Mouse (Mus musculus) yolk sac, embryonic 10.5 days (tissue): Measurements from ENCODE around the gene Ptpn22.
"Not testable (repeated sequence)": the region's sequence is repeated elsewhere in the genome, so short reads cannot be mapped to it uniquely, and the experiment has no call there.

Source experiments
- DNase-seq: peaks from one replicate; pipeline ENCODE4 v3.0.0-alpha.2; 2017; ENCODE audit warnings: low spot score

Ptpn22 gene

GRCm38 (mm10) chr3:103858881-103859801, at the start of gene Ptpn22:
Gene Ptpn22, plus strand, starts transcription at chr3:103859795.
- no peak for DNase-seq

GRCm38 (mm10) chr3:103809799-103810150, 49.8 kb upstream of the Ptpn22 start:
- DNase-seq = no peak

DNA sequence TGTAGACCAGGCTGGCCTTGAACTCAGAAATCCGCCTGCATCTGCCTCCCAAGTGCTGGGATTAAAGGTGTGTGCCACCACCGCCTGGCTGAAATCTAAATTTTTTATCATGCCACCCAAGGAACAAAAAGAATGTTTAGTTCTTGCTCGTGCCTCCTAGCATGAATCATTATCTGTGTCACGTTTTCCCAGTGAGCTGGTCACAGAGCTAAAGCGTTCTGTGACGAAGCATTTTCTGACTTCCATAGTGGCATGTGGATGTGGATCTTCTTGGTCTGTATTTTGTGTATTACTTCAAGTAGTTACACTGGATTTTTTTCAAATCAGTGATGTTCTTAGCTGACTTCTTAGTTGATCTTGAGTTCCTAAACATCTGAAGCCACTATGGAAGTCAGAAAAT, 48.6 kb upstream of the Ptpn22 start:
- no peak for DNase-seq

- no peak for DNase-seq
Measured at GRCm38 (mm10) chr3:103827548-103827947, 32.0 kb upstream of the Ptpn22 start.

- no peak for DNase-seq
Measured at GRCm38 (mm10) chr3:103829036-103829435, 30.6 kb upstream of the Ptpn22 start.

DNA sequence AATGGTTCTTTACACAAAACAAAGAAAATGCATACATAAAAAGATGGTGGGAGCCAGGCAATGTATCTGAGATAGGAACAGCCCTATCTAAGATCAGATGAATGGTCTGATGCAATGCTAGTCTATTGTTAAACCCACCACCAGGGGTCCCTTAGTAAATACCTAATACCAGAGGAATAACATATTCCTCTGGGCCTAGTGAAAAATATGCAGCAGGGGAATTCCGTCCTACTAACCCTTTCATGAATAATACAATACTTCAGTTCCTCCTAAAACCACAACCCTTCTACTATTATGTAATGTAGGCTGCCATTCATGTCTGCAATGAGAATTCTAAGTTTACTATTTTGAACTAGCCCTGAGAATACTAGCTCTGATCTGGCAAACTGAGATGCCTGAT, 28.9 kb upstream of the Ptpn22 start:
- not testable (repeated sequence) for DNase-seq

GRCm38 (mm10) chr3:103831146-103831545, 28.4 kb upstream of the Ptpn22 start:
- no peak for DNase-seq

DNA sequence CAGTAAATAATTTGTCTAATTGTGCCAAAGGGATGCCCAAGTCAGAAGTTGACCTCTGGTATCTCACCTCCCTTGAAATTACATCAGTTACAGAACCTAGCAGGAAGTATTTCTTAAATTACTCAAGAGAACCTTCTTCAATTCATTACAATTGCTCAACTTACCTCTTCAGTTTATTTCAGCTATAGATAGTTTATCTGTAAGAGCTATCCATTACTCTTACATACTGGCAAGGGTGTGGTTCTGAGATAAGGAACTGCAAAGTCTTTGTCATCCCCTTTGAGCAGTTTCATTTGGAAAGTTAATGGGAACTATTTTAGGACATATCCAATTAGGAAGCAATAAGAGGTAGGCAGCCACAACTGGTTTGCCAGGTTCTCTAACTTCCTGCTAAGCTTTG, 27.2 kb upstream of the Ptpn22 start, which contains the start of gene Bcl2l15:
Bcl2l15 (plus strand) TSS at position 176 of the 400 bp plus-strand sequence.
- no peak for DNase-seq

DNA sequence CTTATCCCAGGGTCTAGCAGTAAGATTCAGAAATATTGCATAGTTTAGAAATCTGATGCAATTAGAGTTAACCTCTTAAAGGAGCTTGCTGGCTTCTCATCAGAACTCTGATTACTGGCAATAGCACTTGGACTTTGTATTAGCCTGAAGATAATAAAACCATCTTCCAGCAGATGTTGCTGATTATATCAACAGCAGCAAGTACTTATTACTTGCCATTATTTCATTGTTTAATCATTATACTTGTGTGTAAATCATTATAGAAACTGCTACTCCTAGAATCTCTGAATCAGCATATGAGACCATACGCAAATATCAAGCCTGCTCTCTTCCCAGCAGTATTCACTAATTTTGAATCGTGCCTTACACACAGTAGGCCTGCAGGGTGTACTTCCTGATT, 25.6 kb upstream of the Ptpn22 start:
- DNase-seq = no peak

DNA sequence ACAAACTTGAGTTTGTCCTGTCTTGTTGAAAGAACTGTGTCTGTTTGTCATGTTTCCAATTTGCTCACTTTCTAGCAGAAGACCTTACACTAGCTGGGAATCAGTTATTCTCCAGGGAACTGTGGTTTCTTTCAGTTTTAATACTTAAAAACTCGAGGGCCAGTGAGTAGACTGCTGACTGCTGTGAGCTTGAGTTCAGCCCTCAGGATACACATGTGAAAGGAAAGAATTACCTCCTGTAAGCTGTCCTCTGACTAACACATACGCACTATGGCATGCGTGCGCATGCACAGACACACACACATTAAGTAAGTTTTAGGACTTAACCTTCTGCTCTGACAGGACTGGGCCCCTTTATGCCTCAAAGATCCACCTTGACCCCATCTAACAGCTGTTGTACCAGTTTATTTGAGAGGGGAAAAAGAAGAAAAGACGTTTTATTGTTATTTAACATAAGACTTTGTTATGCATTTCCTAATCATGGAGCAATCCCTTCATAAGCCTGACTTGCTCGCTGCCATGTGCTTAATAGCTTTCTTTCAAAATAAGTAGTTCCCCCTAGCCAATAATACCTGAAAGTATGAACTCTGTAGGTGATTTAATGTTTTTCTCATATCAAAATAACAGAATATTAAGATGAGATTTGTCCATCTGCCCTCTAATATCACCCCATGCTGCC, 24.2 kb upstream of the Ptpn22 start:
- no peak for DNase-seq

DNA sequence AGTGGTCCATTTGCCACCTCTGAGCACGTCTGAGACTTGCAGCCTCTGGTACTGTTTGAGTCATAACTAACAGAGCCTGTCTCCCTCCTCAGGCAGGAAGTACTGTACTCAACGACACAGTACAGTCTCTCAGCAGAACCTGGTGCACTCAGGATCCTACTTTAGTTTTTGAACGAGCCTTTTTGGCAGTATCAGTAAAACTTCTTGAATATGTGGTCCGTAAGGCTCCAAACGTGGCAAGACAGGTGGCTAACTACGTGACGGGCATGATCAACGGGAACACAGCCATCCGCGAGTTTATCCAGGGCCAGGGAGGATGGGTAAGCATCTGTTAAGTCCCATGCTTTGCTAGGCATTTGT, 23.7 kb upstream of the Ptpn22 start:
- DNase-seq = no peak

GRCm38 (mm10) chr3:103836453-103836852, 23.1 kb upstream of the Ptpn22 start:
- no peak for DNase-seq

DNA sequence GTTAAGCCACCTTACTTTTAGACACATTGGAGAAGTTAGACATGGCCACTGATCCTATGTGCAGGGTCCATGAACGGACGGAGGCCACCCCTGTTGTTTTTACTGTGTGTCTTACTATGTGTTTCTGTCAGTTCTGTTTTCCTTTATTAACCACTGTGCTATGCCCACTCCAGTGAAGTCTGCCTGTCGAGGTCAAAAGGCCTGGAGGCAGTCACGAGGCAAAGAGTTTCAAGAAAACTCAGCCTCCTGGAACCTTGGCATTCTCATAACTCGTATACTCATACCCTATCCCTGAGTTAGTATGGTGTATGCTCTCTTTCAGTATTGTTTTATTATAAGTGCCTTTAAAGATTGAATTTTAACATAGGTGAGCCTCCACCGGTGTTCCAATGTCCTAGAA, 19.9 kb upstream of the Ptpn22 start:
- DNase-seq = no peak

DNA sequence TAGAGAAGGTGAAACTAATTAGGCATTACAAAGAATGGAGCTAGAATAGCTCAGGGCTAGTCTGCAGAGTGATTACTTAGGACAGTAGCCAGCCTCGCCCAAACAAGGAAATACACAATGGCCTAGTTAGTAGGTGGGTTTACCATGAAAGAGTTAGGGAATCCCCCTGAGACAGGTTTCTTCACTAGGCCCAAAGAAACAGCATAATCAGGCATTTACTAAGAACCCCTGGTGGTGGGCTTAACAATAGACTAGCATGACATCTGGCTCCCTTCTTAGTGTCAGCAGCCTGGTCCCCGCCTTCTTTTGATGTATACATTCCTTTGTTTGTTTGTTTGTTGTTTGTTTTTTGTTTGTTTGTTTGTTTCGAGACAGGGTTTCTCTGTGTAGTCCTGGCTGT, 19.4 kb upstream of the Ptpn22 start:
- DNase-seq = not testable (repeated sequence)

GRCm38 (mm10) chr3:103840946-103841345, 18.6 kb upstream of the Ptpn22 start:
- not testable (repeated sequence) for DNase-seq

DNA sequence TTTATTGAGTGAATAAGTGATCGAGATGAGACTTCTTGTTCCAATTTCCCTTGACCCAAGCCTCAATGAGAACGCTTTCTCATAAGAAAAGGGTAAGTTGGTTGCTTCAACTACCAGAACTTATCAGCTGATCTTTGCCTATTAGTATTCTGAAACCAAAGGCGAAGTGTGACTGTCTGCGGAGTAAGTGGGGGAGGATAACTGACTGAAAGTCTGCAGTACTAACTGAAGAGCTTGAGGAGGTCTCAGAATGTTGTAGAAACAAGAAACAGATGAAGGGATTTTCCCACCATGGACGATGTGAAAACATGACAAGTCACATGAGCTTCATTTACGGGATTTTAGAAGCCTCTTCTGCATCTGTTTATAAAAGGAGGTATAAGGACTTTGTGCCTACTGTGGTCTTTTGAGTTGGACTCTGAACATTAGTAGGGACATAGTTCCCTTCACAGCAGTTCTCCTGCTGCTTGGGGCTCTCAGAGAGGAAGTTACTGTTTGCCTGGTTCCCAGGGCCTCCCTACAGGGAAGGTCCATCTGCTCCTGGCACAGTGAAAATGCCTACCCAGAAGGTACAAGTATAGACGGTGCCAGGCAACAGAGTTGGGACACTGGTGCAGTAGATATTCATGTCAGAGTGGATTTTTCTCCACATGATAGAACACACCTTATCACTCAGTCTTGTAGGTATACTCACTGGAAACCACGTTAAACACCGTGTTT, 8.8 kb upstream of the Ptpn22 start:
- no peak for DNase-seq

- DNase-seq = no peak
Measured at GRCm38 (mm10) chr3:103851481-103851880, 8.1 kb upstream of the Ptpn22 start.

GRCm38 (mm10) chr3:103851882-103852281, 7.7 kb upstream of the Ptpn22 start:
- DNase-seq = no peak

GRCm38 (mm10) chr3:103852565-103853299, 6.9 kb upstream of the Ptpn22 start:
- no peak for DNase-seq

DNA sequence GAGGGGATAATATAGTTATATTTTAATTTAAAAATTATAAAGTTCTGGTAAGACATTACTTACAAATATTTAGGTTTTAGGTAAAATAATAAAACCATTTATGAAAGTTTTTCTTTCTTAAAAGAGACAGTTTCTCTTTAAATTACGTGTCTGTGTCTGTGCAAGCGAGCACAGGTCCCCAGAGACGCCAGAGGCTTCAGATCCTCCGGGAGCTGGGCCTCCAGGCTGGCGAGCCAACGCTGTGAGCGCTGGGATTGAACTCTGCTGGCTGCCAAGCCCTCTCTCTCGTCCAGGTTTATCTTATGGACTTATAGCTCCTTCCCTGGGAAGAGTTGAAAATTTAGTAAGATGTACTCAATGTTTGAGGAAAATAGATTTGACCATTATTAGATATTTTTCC, 5.8 kb upstream of the Ptpn22 start:
- DNase-seq = no peak

DNA sequence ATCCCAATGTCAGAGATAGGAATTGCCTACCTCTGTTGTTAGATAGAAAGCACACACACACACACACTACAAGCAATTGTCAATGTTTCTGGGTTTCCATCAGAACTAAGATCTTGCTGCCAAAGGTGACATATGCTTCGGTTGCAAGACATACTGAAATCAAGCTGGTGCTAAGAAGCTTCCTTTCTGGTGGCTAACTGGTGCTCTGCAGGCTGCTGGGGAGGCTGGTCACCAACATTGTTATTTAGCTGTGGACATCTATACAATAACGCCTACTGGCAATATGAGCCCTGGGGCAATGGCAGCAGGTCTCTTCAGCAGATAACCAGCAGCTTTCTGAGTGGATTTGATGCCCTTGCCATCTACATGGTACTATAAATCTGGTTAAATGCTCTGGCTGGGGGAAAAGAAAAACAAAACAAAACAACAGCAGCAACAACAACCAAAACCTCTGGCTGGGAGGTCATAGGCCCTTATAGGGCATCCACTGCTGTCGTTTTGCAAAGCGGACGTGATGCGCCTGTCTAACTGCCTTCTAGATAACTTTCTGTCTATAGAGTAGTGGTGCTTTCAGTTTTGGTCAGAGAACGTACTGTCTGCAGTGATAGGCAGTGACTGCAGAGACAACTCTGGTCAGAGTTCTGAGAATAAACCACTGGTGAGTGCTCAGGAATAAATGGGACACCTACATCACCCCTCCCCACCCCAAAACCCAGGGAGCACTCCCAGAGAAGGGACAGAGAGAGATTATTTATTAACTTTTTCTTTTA, 2.4 kb upstream of the Ptpn22 start:
- DNase-seq = no peak
